Mouse (Mus musculus) bone marrow, adult 2 months (tissue): Measurements from ENCODE around the gene Cuedc2.

Experiments
- CTCF ChIP-seq: fragments of 200-500 bp; IDR thresholded peaks from 2 replicates; pipeline ENCODE4 v1.5.1; 2011; ENCODE audit warnings: low read length, control low read depth; ENCODE audit not compliant: control insufficient read depth, insufficient read depth
- POLR2A ChIP-seq: fragments of 200-500 bp; IDR thresholded peaks from 2 replicates; pipeline ENCODE4 v1.6.1; 2011; ENCODE audit warnings: low read depth, mild to moderate bottlenecking, control low read depth, low read length, borderline replicate concordance; ENCODE audit not compliant: control insufficient read depth

GRCm38 (mm10) chr19:46314872-46315742 is 23.4 kb downstream of the Cuedc2 start:
- TF ChIP-seq CTCF = no peak
- no peak for TF ChIP-seq POLR2A
